Mouse (Mus musculus): ENCODE data around the gene Eef2kmt.

- TF ChIP-seq CTCF (IDR thresholded peaks at IDR 0.05; ENCODE audit: low read depth) (no peak), EP300 (IDR thresholded peaks at IDR 0.05; ENCODE audit: low read depth) (no peak)
Observed at GRCm38 (mm10) chr16:5272371-5272770, 16.6 kb upstream of the Eef2kmt start.
